Mouse (Mus musculus) G1E (cell line): ENCODE results near the gene Fam208a.

Experiments used
- CTCF ChIP-seq: IDR thresholded peaks from 2 replicates; pipeline ENCODE4 v1.5.1; 2012; ENCODE audit warnings: low read depth, low read length, inconsistent platforms, mixed read lengths
- GATA1 ChIP-seq: IDR thresholded peaks from 2 replicates; pipeline ENCODE4 v1.6.1; 2012; ENCODE audit warnings: borderline replicate concordance, low read length, inconsistent platforms, mixed read lengths
- POLR2AphosphoS5 ChIP-seq: IDR thresholded peaks from 2 replicates; pipeline ENCODE4 v1.6.1; 2012; ENCODE audit warnings: low read depth, low read length, inconsistent platforms; ENCODE audit not compliant: insufficient replicate concordance
- TAL1 ChIP-seq: conservative IDR thresholded peaks from 2 replicates; pipeline ENCODE4 v1.6.1; 2012; ENCODE audit warnings: low read depth, low read length, inconsistent platforms, mixed read lengths

DNA sequence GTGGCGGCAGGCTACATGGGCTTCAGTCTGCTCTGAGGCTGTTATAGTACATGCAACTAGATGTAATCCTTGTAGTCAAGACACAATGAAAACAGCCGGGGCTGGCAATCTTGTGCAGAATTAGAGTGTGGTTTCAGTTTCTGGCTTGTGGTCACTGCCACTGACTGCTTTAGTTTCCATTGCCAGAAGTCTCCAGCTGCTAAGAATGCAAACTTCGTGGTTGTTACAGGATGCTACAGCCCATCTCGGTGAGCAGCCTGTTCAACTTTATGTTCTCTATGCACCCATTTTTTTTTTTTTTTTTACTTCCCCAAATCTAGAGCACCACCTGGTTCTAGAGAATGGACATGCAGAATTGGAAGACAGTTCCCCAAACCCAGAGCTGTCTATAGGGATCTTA, 23.2 kb upstream of the Fam208a start:
- TF ChIP-seq POLR2AphosphoS5 (no peak), GATA1 (no peak), CTCF (no peak), TAL1 (no peak)
